Mouse (Mus musculus): ENCODE results near the gene Ugt1a10. TPM values are rescaled to one million over a fixed set of nuclear protein-coding genes. Genes with fewer than 3 reads are reported as not detected.

Ugt1a10 gene
- polyA plus RNA-seq, 1 experiment: not detected

DNA sequence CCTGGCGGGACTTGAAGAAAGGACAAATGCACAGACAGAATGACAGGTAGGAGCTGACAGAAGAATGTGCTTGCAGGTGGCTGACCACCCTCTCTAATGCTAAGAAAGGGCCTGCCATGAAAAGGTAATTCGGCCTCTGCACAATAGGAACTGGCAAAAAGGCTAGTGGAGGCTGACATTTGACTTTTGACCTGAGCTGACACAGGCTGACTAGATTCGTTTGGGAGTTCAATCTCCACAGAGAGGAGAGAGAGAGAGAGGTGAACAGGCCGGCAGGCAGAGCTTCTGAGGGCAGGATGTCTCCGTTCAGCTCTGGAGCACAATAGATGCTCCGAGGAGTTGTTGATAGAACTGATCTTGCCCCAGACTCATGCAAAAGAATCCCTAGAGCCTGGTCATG is 191.2 kb downstream of the Ugt1a10 start:
- no peak for TF ChIP-seq GATA1 (IDR thresholded peaks at IDR 0.05; ENCODE audit: borderline replicate concordance, low read length)
- TF ChIP-seq FLI1 (IDR thresholded peaks at IDR 0.05; ENCODE audit: low read length): no peak
- Histone ChIP-seq H3K4me3 (replicated peaks) (no peak overlapping the region), H3K4me1 (no peaks in the 10 kb centered on the region), H3K9me3 (peaks cover 84% of the 10 kb centered on the region), H3K36me3 (replicated peaks; ENCODE audit: low read length) (no peaks in the 10 kb centered on the region), H3K27me3 (replicated peaks) (peaks cover 16% of the 10 kb centered on the region)

DNA sequence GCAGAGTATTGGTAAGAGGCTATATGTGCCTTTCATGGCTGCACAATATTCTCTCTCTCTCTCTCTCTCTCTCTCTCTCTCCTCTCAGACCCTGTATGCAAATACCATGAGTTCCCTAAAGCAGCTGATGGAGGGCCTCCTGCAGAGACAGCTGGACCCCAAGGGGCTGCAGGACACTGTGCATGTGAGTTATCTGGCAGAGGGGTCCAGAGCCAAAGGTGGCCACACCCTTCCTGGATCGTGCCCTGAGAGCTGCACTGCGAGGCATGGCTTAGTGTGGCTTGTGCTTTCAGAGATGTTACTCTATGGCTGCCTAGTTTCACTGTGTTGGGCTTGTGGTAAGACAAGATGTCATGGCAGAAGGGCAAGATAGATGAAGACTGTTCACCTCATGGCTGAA is 192.5 kb downstream of the Ugt1a10 start:
- H3K4me3 ChIP-seq (replicated peaks): peak overlapping the region; percentile 26
- H3K36me3 ChIP-seq (replicated peaks; ENCODE audit: low read length): no peaks in the 10 kb centered on the region
- TF ChIP-seq FLI1 (IDR thresholded peaks at IDR 0.05; ENCODE audit: low read length) (no peak), GATA1 (IDR thresholded peaks at IDR 0.05; ENCODE audit: borderline replicate concordance, low read length) (no peak)
- peaks cover 16% of the 10 kb centered on the region for H3K27me3 ChIP-seq (replicated peaks)
- no peaks in the 10 kb centered on the region for H3K4me1 ChIP-seq
- peaks cover 87% of the 10 kb centered on the region for H3K9me3 ChIP-seq

DNA sequence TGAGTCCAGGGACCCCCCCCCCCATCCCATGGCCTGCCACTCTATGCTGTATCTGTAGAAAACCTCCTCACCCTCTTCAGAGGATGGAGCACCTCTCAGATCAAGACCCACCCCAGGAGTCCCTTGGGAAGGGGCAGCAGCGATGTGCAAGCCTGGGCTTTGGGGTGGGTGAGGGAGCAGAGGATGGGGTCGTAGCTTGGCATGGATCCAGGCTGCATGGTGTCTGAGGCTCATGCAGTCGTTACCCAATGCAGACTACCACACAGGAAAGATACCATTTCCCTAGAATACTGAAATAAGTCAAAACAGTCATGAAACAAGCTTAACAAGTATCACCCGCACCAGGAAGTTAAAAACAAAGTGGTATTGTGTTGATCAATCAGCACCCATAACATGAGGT is 193.5 kb downstream of the Ugt1a10 start:
- TF ChIP-seq GATA1 (IDR thresholded peaks at IDR 0.05; ENCODE audit: borderline replicate concordance, low read length): no peak
- TF ChIP-seq FLI1 (IDR thresholded peaks at IDR 0.05; ENCODE audit: low read length): no peak
- peak overlapping the region; percentile 19 for H3K4me3 ChIP-seq (replicated peaks)
- peaks cover 16% of the 10 kb centered on the region for H3K27me3 ChIP-seq (replicated peaks)
- H3K36me3 ChIP-seq (replicated peaks; ENCODE audit: low read length): no peaks in the 10 kb centered on the region
- peaks cover 90% of the 10 kb centered on the region for H3K9me3 ChIP-seq
- H3K4me1 ChIP-seq: peaks cover 4% of the 10 kb centered on the region; the same call in 1 of the 2 replicates

DNA sequence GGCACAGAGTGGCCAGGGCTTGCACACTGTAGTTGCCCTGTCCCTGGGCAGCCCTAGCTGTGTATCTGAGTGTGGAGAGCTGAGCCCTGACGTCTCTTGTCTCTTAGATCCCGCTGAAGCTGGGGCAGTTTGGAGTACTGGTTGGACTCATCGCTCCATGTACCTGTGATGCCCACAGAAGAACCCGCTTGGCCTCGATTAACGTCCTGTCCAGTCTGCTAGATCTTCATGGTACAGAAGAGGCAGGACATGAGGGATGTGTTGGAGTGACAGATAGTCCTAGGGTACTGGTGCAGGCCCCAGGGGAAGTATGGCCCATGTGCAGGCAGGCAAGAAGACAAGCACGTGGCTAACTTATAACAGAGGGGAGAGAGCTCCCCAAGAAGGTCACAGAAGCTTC is 194.4 kb downstream of the Ugt1a10 start:
- Histone ChIP-seq H3K4me3 (replicated peaks) (no peak overlapping the region), H3K9me3 (peaks cover 87% of the 10 kb centered on the region), H3K27me3 (replicated peaks) (peaks cover 14% of the 10 kb centered on the region), H3K36me3 (replicated peaks; ENCODE audit: low read length) (no peaks in the 10 kb centered on the region), H3K4me1 (peaks cover 4% of the 10 kb centered on the region; the same call in 1 of the 2 replicates)
- TF ChIP-seq FLI1 (IDR thresholded peaks at IDR 0.05; ENCODE audit: low read length) (no peak), GATA1 (IDR thresholded peaks at IDR 0.05; ENCODE audit: borderline replicate concordance, low read length) (no peak)

DNA sequence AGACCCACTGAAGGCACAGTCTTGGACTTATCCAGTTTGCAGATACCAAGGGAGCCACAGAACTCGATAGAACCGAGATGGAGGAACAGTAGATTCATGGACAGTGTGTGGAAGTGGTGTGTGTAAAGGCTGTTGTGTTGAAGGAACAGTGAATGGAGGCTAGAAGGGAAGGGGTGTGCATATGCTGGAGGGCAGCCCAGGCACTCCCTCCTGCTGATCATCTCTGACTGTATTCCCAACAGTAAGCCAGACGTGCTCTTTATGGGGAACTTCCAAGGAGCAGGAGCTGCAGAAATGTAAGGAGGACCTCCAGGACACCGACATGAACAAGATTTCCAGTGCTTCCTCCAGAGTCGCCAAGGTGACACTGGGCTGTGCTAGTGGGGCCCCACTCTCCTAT is 194.8 kb downstream of the Ugt1a10 start:
- Histone ChIP-seq H3K4me3 (replicated peaks) (peak overlapping the region; percentile 11), H3K36me3 (replicated peaks; ENCODE audit: low read length) (no peaks in the 10 kb centered on the region), H3K4me1 (peaks cover 4% of the 10 kb centered on the region; the same call in 1 of the 2 replicates), H3K9me3 (peaks cover 87% of the 10 kb centered on the region), H3K27me3 (replicated peaks) (peaks cover 14% of the 10 kb centered on the region)
- TF ChIP-seq FLI1 (IDR thresholded peaks at IDR 0.05; ENCODE audit: low read length): no peak
- no peak for TF ChIP-seq GATA1 (IDR thresholded peaks at IDR 0.05; ENCODE audit: borderline replicate concordance, low read length)

DNA sequence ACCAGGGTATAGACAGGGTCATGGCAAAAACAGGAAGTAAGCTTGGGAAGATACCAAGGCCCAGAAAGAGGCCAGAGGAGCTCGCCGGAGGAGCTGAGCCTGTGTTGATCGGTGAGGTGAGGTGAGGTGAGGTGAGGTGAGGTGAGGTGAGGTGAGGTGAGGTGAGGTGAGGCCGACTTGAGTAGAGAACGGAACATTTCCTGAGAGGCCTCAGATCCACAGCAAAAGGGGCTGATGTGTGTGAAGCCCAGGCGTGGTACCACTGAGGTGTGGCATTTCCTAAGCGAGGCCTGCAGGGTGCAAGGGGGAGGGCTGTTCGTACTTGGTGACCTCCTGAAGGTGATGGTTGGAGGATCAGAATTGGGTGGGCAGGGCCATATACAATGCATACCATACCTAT is 197.9 kb downstream of the Ugt1a10 start:
- no peak for TF ChIP-seq FLI1 (IDR thresholded peaks at IDR 0.05; ENCODE audit: low read length)
- TF ChIP-seq GATA1 (IDR thresholded peaks at IDR 0.05; ENCODE audit: borderline replicate concordance, low read length): no peak
- Histone ChIP-seq H3K36me3 (replicated peaks; ENCODE audit: low read length) (no peaks in the 10 kb centered on the region), H3K27me3 (replicated peaks) (peaks cover 18% of the 10 kb centered on the region), H3K4me3 (replicated peaks) (peak overlapping the region; percentile 12), H3K4me1 (peaks cover 4% of the 10 kb centered on the region; the same call in 1 of the 2 replicates), H3K9me3 (peaks cover 87% of the 10 kb centered on the region)

DNA sequence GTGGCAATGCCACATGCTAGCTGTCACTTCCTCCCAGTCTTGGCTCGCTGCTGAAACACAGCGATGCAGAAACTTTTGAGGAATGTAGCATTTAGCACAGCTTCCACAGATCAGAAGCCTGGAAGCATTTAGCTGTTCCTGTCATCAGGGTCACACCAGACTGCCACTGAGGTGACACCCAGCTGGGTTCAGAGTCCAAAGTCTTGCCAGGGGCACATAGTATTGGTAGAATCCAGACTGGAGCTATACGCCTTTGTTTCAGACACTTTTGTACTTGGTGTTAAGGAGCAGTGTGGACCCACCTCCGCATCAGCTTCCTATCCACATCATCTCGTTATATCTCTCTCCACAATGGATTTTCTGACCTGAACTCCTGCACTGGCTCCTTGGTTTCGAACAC is 198.4 kb downstream of the Ugt1a10 start:
- Histone ChIP-seq H3K36me3 (replicated peaks; ENCODE audit: low read length) (no peaks in the 10 kb centered on the region), H3K4me3 (replicated peaks) (peak overlapping the region; percentile 12), H3K4me1 (peaks cover 4% of the 10 kb centered on the region; the same call in 1 of the 2 replicates), H3K27me3 (replicated peaks) (peaks cover 18% of the 10 kb centered on the region), H3K9me3 (peaks cover 87% of the 10 kb centered on the region)
- TF ChIP-seq FLI1 (IDR thresholded peaks at IDR 0.05; ENCODE audit: low read length): no peak
- TF ChIP-seq GATA1 (IDR thresholded peaks at IDR 0.05; ENCODE audit: borderline replicate concordance, low read length): no peak

DNA sequence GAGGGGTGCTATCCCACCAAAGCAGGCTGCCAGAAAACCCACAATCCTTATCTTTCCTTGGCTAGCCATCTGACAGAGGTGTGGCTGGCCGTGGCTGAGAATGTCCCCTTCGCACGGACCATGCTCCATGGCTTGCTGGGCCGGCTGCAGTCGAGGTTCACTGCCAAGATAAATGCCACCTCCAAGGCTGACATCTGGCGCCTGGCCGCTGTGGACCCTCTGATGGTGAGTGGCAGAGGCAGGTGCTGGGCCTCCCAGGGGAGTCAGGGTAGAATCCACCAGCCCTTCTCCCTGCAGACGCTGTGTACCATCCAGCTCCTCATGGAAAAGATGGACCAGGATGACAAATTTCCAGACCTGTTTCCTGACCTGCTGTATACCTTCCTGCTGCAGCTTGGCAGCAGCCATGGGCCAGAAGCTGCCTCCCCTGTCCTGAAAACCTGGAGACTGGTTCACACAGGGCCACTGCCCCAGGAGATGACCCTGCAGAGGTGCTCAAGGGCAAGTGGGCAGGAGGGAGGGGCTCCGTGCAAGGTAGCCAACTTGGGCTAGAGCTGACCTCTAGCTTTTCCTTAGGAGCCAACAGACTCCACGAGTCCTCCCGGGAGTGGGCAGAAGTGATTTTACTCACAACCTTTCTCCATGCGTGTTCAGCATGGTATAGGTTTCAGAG is 199.7 kb downstream of the Ugt1a10 start:
- Histone ChIP-seq H3K4me1 (peaks cover 17% of the 10 kb centered on the region), H3K36me3 (replicated peaks; ENCODE audit: low read length) (peaks cover 8% of the 10 kb centered on the region), H3K4me3 (replicated peaks) (peak overlapping the region; percentile 0), H3K27me3 (replicated peaks) (peaks cover 16% of the 10 kb centered on the region), H3K9me3 (peaks cover 73% of the 10 kb centered on the region)
- no peak; the same call in 1 of the 2 replicates for TF ChIP-seq FLI1 (IDR thresholded peaks at IDR 0.05; ENCODE audit: low read length)
- no peak; the same call in 2 of the 3 replicates for TF ChIP-seq GATA1 (IDR thresholded peaks at IDR 0.05; ENCODE audit: borderline replicate concordance, low read length)

DNA sequence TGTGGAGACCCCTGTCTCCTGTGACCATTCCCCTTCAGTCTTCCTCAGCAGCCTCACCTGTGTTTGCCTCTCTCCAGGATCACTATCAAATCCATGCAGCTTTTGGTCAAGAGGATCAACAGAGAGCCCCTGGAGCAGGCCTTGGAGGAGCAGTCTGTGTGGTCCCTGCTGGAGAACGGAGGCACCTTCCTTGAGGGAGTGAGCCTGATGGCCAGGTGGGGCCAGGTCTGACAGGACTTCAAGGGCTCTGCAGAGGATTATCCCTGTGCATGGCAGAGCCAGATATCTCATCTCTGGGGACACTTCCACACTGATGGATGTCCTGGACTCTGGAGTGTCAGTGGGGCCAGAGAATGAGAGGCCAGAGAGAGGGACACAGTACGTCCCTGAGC is 200.3 kb downstream of the Ugt1a10 start:
- Histone ChIP-seq H3K27me3 (replicated peaks) (peaks cover 14% of the 10 kb centered on the region), H3K36me3 (replicated peaks; ENCODE audit: low read length) (peaks cover 13% of the 10 kb centered on the region), H3K4me1 (peaks cover 21% of the 10 kb centered on the region), H3K4me3 (replicated peaks) (no peak overlapping the region), H3K9me3 (peaks cover 68% of the 10 kb centered on the region)
- no peak for TF ChIP-seq FLI1 (IDR thresholded peaks at IDR 0.05; ENCODE audit: low read length)

DNA sequence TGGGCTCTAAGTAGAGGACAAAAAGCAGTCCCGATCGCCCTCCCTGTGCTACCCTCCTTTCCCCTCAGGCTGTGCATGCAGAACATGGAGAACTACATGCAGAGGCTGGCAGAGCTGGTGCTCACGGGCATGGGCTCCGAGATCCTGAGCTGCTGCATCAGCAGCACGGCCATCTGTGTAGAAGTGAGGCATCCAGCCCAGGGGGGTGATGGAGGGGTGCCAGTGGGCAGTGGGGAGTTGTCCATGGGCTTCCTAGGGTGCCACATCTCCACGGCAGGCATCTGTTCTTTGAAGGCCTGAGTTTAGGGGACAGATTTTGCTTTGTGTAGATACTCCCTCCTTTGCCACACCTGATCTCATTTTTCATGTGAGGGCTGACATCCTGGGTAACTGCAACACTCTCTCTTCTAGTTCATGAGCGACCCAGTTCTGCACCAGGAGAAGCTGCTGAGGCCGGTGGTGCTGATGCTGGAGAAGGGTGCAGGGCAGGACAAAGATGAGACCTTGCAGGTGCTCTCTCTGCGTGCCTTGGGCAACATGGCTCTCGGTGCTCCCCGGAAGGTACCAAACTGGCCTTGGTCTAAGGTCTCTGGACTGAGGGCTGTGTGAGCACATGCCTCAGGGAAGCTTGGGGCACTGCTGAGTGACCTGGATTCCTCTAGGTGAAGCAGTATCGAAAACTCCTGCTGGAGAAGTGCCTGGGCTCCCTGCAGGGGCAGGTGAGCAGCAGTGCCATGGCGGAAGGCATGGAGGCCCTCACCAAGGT is 201.0 kb downstream of the Ugt1a10 start:
- Histone ChIP-seq H3K9me3 (peaks cover 60% of the 10 kb centered on the region), H3K36me3 (replicated peaks; ENCODE audit: low read length) (peaks cover 20% of the 10 kb centered on the region), H3K4me3 (replicated peaks) (peak overlapping the region; percentile 2), H3K4me1 (peaks cover 23% of the 10 kb centered on the region), H3K27me3 (replicated peaks) (peaks cover 13% of the 10 kb centered on the region)
- TF ChIP-seq FLI1 (IDR thresholded peaks at IDR 0.05; ENCODE audit: low read length) (no peak), GATA1 (IDR thresholded peaks at IDR 0.05; ENCODE audit: borderline replicate concordance, low read length) (no peak)

Data from megakaryocyte, embryonic 14.5 days (primary cell).